Mouse (Mus musculus) right cerebral cortex, postnatal 25 days (tissue): Measurements from ENCODE around the gene BC051142.

Experiments used
- DNase-seq: peaks from one replicate; pipeline ENCODE4 v3.0.0; 2022

BC051142 gene

GRCm38 (mm10) chr17:34398711-34399393 lies at the start of gene BC051142:
TSS of gene BC051142 (plus strand) at chr17:34398820.
- DNase-seq = peak; percentile 86

- peak; percentile 55 for DNase-seq
These were observed 49.2 kb upstream of the BC051142 start for GRCm38 (mm10) chr17:34349429-34349828.

- no peak for DNase-seq
These were observed 44.1 kb upstream of the BC051142 start, which contains the start of gene Btnl2 for GRCm38 (mm10) chr17:34354539-34354938. TSS of gene Btnl2 (plus strand) at chr17:34354822.

- no peak for DNase-seq
These were observed 43.7 kb upstream of the BC051142 start for GRCm38 (mm10) chr17:34354940-34355339.

GRCm38 (mm10) chr17:34362954-34363546 lies 35.6 kb upstream of the BC051142 start:
- no peak for DNase-seq

GRCm38 (mm10) chr17:34363676-34364310 lies 34.8 kb upstream of the BC051142 start:
- no peak for DNase-seq

- no peak for DNase-seq
These were observed 33.6 kb upstream of the BC051142 start for GRCm38 (mm10) chr17:34365031-34365430.

GRCm38 (mm10) chr17:34370563-34370962 lies 28.1 kb upstream of the BC051142 start:
- DNase-seq = no peak

- no peak for DNase-seq
These were observed 25.4 kb upstream of the BC051142 start for GRCm38 (mm10) chr17:34373055-34373709.

GRCm38 (mm10) chr17:34376847-34377246 lies 21.8 kb upstream of the BC051142 start, which contains the start of gene Btnl1:
TSS of gene Btnl1 (plus strand) at chr17:34377132.
- DNase-seq = no peak

GRCm38 (mm10) chr17:34377450-34378209 lies 21.0 kb upstream of the BC051142 start:
- DNase-seq = no peak

- DNase-seq = no peak
These were observed 19.9 kb upstream of the BC051142 start for GRCm38 (mm10) chr17:34378716-34379115.

GRCm38 (mm10) chr17:34379451-34379850 lies 19.2 kb upstream of the BC051142 start:
- no peak for DNase-seq

- DNase-seq = no peak
These were observed 16.7 kb upstream of the BC051142 start for GRCm38 (mm10) chr17:34381876-34382275.

- no peak for DNase-seq
These were observed 15.4 kb upstream of the BC051142 start for GRCm38 (mm10) chr17:34383212-34383611.

- no peak for DNase-seq
These were observed 13.9 kb upstream of the BC051142 start for GRCm38 (mm10) chr17:34384699-34385098.

- no peak for DNase-seq
These were observed 12.0 kb upstream of the BC051142 start for GRCm38 (mm10) chr17:34386656-34387055.

- no peak for DNase-seq
These were observed 10.1 kb upstream of the BC051142 start for GRCm38 (mm10) chr17:34388513-34388912.

GRCm38 (mm10) chr17:34391507-34391906 lies 7.1 kb upstream of the BC051142 start:
- no peak for DNase-seq

GRCm38 (mm10) chr17:34392321-34392720 lies 6.3 kb upstream of the BC051142 start:
- no peak for DNase-seq

GRCm38 (mm10) chr17:34397357-34397756 lies 1.3 kb upstream of the BC051142 start:
- DNase-seq = no peak

GRCm38 (mm10) chr17:34398058-34398710 lies 436 bp upstream of the BC051142 start:
- DNase-seq = peak; percentile 31
